8 mouse cellular contexts compared by ENCODE assay signal in genomic region chr9:119401801-119402214, GRCm38 (mm10). TPM values are rescaled to one million over a fixed set of nuclear protein-coding genes. Genes with fewer than 3 reads are reported as not detected.
DNase-seq lines count a peak whose midpoint lies in the region; ATAC-seq and TF ChIP-seq lines count a peak whose summit lies in the region.

Gene Acvr2b (plus strand): TSS chr9:119402118.

- peak; percentile 94 for DNase-seq in heart, postnatal 0 days (ENCODE audit: low spot score)
- DNase-seq in kidney, postnatal 4 days, result peak; percentile 98 to 99
- DNase-seq in stomach, postnatal 0 days (ENCODE audit: low spot score), result peak; percentile 98

- H3K4me2 ChIP-seq in forebrain, embryonic 12.5 days, result peak within 1 kb of the TSS; percentile 86
- peak within 1 kb of the TSS; percentile 97 for H3K4me2 ChIP-seq in heart, postnatal 0 days (ENCODE audit: low read depth, low read length)
- H3K4me2 ChIP-seq in liver, embryonic 15.5 days, result peak within 1 kb of the TSS; percentile 73
- peak within 1 kb of the TSS; percentile 65 for H3K4me2 ChIP-seq in neural tube, embryonic 12.5 days (replicated peaks)
- peak within 1 kb of the TSS; percentile 99 for H3K4me2 ChIP-seq in stomach, postnatal 0 days (replicated peaks; ENCODE audit: low read depth)

- H3K4me3 ChIP-seq in brown adipose tissue, adult 24 weeks (ENCODE audit: insufficient read depth, low read depth, low read length), result peak within 1 kb of the TSS; percentile 98
- H3K4me3 ChIP-seq in forebrain, embryonic 12.5 days (replicated peaks), result peak within 1 kb of the TSS; percentile 98
- peak within 1 kb of the TSS; percentile 83 for H3K4me3 ChIP-seq in heart, postnatal 0 days (ENCODE audit: low read depth, low read length)
- H3K4me3 ChIP-seq in liver, embryonic 15.5 days (replicated peaks), result peak within 1 kb of the TSS; percentile 66
- peak within 1 kb of the TSS; percentile 95 for H3K4me3 ChIP-seq in neural tube, embryonic 12.5 days
- H3K4me3 ChIP-seq in stomach, postnatal 0 days (ENCODE audit: low read depth, low read length), result peak within 1 kb of the TSS; percentile 82

- WGBS in forebrain, embryonic 12.5 days, result under 1% methylated on average over 20 of the region's 32 CpGs
- 0% methylated on average over 28 of the region's 32 CpGs for WGBS in heart, postnatal 0 days
- under 1% methylated on average over 22 of the region's 32 CpGs for WGBS in liver, embryonic 15.5 days (ENCODE audit: insufficient replicate concordance)
- WGBS in neural tube, embryonic 12.5 days, result under 1% methylated on average over 32 of the region's 32 CpGs
- 0% methylated on average over 15 of the region's 32 CpGs for WGBS in stomach, postnatal 0 days

- no peaks in the 10 kb centered on the region for H3K9me3 ChIP-seq in forebrain, embryonic 12.5 days
- H3K9me3 ChIP-seq in heart, postnatal 0 days (replicated peaks; ENCODE audit: control insufficient read depth, low read length), result no peaks in the 10 kb centered on the region
- H3K9me3 ChIP-seq in liver, embryonic 15.5 days (replicated peaks), result no peaks in the 10 kb centered on the region
- H3K9me3 ChIP-seq in neural tube, embryonic 12.5 days, result no peaks in the 10 kb centered on the region
- H3K9me3 ChIP-seq in stomach, postnatal 0 days (ENCODE audit: control insufficient read depth, low read length), result no peaks in the 10 kb centered on the region

- peak; percentile 53 for ATAC-seq in CD4-positive, CD25-positive, alpha-beta regulatory T cell, adult 4 months
- peak; percentile 96 for ATAC-seq in forebrain, embryonic 12.5 days (ENCODE audit: low FRiP score)
- ATAC-seq in heart, postnatal 0 days (ENCODE audit: insufficient read depth, low read depth), result peak; percentile 95
- ATAC-seq in liver, embryonic 15.5 days (ENCODE audit: insufficient read depth), result peak; percentile 85
- peak; percentile 94 for ATAC-seq in neural tube, embryonic 12.5 days (ENCODE audit: low FRiP score, low read depth)
- ATAC-seq in stomach, postnatal 0 days (ENCODE audit: low FRiP score, low TSS enrichment), result peak; percentile 96

- no peaks in the 10 kb centered on the region; the same call in 1 of the 2 replicates for H3K4me1 ChIP-seq in brown adipose tissue, adult 24 weeks (ENCODE audit: control insufficient read depth, insufficient read depth, insufficient read length, low read length)
- peaks cover 38% of the 10 kb centered on the region for H3K4me1 ChIP-seq in forebrain, embryonic 12.5 days
- peaks cover 9% of the 10 kb centered on the region; the same call in 1 of the 2 replicates for H3K4me1 ChIP-seq in heart, postnatal 0 days (ENCODE audit: control insufficient read depth, insufficient read depth)
- peaks cover 32% of the 10 kb centered on the region for H3K4me1 ChIP-seq in liver, embryonic 15.5 days (replicated peaks)
- H3K4me1 ChIP-seq in neural tube, embryonic 12.5 days, result peaks cover 38% of the 10 kb centered on the region
- no peaks in the 10 kb centered on the region for H3K4me1 ChIP-seq in stomach, postnatal 0 days (replicated peaks; ENCODE audit: control insufficient read depth, insufficient read depth)

- peaks cover 14% of the 10 kb centered on the region; the same call in 1 of the 2 replicates for H3K36me3 ChIP-seq in forebrain, embryonic 12.5 days (replicated peaks)
- no peaks in the 10 kb centered on the region for H3K36me3 ChIP-seq in heart, postnatal 0 days (replicated peaks; ENCODE audit: control insufficient read depth, insufficient read depth, low read length)
- H3K36me3 ChIP-seq in liver, embryonic 15.5 days (replicated peaks), result no peaks in the 10 kb centered on the region
- H3K36me3 ChIP-seq in neural tube, embryonic 12.5 days, result peaks cover 3% of the 10 kb centered on the region; the same call in 1 of the 2 replicates
- no peaks in the 10 kb centered on the region for H3K36me3 ChIP-seq in stomach, postnatal 0 days (ENCODE audit: control insufficient read depth, insufficient read depth, low read length)

- TF ChIP-seq CTCF in heart, postnatal 0 days (IDR thresholded peaks at IDR 0.05; ENCODE audit: low read depth), result peak; percentile 54
- peak; percentile 70 for TF ChIP-seq CTCF in stomach, postnatal 0 days (IDR thresholded peaks at IDR 0.05; ENCODE audit: low read depth)

- H3K27me3 ChIP-seq in forebrain, embryonic 12.5 days, result no peaks in the 10 kb centered on the region
- H3K27me3 ChIP-seq in heart, postnatal 0 days (ENCODE audit: control insufficient read depth, insufficient read depth, low read length), result no peaks in the 10 kb centered on the region
- H3K27me3 ChIP-seq in liver, embryonic 15.5 days, result peaks cover 47% of the 10 kb centered on the region
- no peaks in the 10 kb centered on the region for H3K27me3 ChIP-seq in neural tube, embryonic 12.5 days (replicated peaks)
- no peaks in the 10 kb centered on the region for H3K27me3 ChIP-seq in stomach, postnatal 0 days (ENCODE audit: control insufficient read depth, insufficient read depth, low read length)

- peak within 1 kb of the TSS; percentile 86 for H3K27ac ChIP-seq in brown adipose tissue, adult 24 weeks (replicated peaks; ENCODE audit: low read depth, low read length)
- H3K27ac ChIP-seq in forebrain, embryonic 12.5 days, result peak within 1 kb of the TSS; percentile 99
- peak within 1 kb of the TSS; percentile 95 for H3K27ac ChIP-seq in heart, postnatal 0 days (ENCODE audit: low read depth)
- peak within 1 kb of the TSS; percentile 78 for H3K27ac ChIP-seq in liver, embryonic 15.5 days (replicated peaks)
- peak within 1 kb of the TSS; percentile 98 for H3K27ac ChIP-seq in neural tube, embryonic 12.5 days
- peak within 1 kb of the TSS; percentile 99 for H3K27ac ChIP-seq in stomach, postnatal 0 days (replicated peaks)

- peak within 1 kb of the TSS; percentile 100 for H3K9ac ChIP-seq in forebrain, embryonic 12.5 days
- peak within 1 kb of the TSS; percentile 91 for H3K9ac ChIP-seq in heart, postnatal 0 days (replicated peaks; ENCODE audit: low read depth, low read length)
- peak within 1 kb of the TSS; percentile 59 for H3K9ac ChIP-seq in liver, embryonic 15.5 days
- peak within 1 kb of the TSS; percentile 99 for H3K9ac ChIP-seq in neural tube, embryonic 12.5 days
- H3K9ac ChIP-seq in stomach, postnatal 0 days (ENCODE audit: low read length), result peak within 1 kb of the TSS; percentile 98

- no peak for TF ChIP-seq EP300 in heart, postnatal 0 days (IDR thresholded peaks at IDR 0.05; ENCODE audit: low read depth)
- TF ChIP-seq EP300 in stomach, postnatal 0 days (optimal IDR thresholded peaks at IDR 0.05), result no peak

RNA-seq across cellular contexts. Expression of gene Acvr2b, which starts in this region (rescaled TPM):
- under 1 TPM in 1 of 2 experiments, not detected in 1; 0.46 TPM for polyA plus RNA-seq in CD4-positive, CD25-positive, alpha-beta regulatory T cell, adult 4 months (2017; shearing (Covaris generic))
- 1.8 and 5.3 TPM in 2 replicates for polyA plus RNA-seq in brown adipose tissue, adult 24 weeks (2012; ENCODE audit: insufficient read depth, insufficient read length, missing spikeins)
- 86.0 and 104 TPM in 2 replicates for polyA plus RNA-seq in forebrain, embryonic 12.5 days (2016; fragmentation: Nextera tagmentation; extraction: Ambion mirVana)
- 4.3 and 6.6 TPM in 2 replicates for total RNA-seq in heart, postnatal 0 days (2014; rRNA removed; ENCODE audit: low replicate concordance)
- 6.6 and 6.8 TPM in 2 replicates for polyA plus RNA-seq in heart, postnatal 0 days (2015; fragmentation: Nextera tagmentation; extraction: Ambion mirVana)
- 3.2 and 3.6 TPM in 2 replicates for polyA plus RNA-seq in liver, embryonic 15.5 days (2015; fragmentation: Nextera tagmentation; extraction: Ambion mirVana)
- polyA plus RNA-seq in neural tube, embryonic 12.5 days (2016; fragmentation: Nextera tagmentation; extraction: Ambion mirVana), result 100 and 107 TPM in 2 replicates
- polyA plus RNA-seq in stomach, postnatal 0 days (2015; fragmentation: Nextera tagmentation; extraction: Ambion mirVana), result 6.2 and 6.3 TPM in 2 replicates

Comparison
In these comparisons a context has a peak if more than half of its experiments do, and no peak if none do; other contexts are left out.
1. Peak in every context shown above with its lines: DNase-seq, ATAC-seq, H3K4me3 ChIP-seq and H3K27ac ChIP-seq.
2. RNA of gene Acvr2b (polyA plus RNA-seq): 86.0 to 104 TPM in forebrain, embryonic 12.5 days and 100 to 107 TPM in neural tube, embryonic 12.5 days; 6.6 to 6.8 TPM in heart, postnatal 0 days, 6.2 to 6.3 TPM in stomach, postnatal 0 days, 3.2 to 3.6 TPM in liver, embryonic 15.5 days, 1.8 to 5.3 TPM in brown adipose tissue, adult 24 weeks and 0.46 TPM in CD4-positive, CD25-positive, alpha-beta regulatory T cell, adult 4 months; every median in the first group is over 10 times any median in the second.
3. Peak in ATAC-seq in CD4-positive, CD25-positive, alpha-beta regulatory T cell, adult 4 months; RNA of the gene not detected or under 1 TPM.